Comparison of ENCODE assay signal across 8 mouse cellular contexts in the genomic region with DNA sequence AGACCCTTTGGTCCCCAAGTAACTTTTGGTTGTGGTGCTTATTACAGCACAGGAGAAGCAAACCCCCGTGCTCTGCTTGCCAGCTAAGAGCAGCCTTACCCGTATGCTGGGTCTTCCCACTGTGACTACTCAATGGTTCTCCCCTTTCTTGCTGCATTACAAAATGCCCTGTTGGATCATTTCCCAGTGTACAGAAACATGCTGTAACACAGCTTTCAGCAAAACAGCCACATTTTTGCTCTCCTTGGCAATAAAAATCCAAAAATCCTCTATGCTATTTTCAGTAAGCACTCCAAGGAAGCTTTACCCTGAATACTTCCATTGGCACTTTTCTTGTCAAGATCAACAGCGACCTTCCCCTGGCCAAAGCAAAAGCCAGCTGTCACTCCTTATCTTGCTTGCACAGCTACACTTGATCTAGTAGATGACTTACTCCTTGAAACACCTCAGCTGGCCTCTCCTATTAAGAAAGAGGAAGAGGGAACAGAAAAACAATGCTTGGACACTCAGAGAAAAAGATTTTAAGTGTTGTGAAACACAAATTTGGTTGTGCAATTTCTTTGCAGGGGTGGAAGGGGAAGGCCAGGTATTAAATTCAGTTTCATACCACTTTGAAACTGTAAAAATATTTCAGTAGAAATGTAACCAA. TPM values are rescaled to one million over a fixed set of nuclear protein-coding genes. Genes with fewer than 3 reads are reported as not detected.
DNase-seq lines count a peak whose midpoint lies in the region; ATAC-seq lines count a peak whose summit lies in the region.

No protein-coding gene starts in this region.

- DNase-seq in neural tube, embryonic 10.5 days (ENCODE audit: extremely low spot score, low spot score) = no peak
- no peak for DNase-seq in embryonic facial prominence, embryonic 10.5 days (ENCODE audit: low spot score)
- peak; percentile 21 for DNase-seq in skeletal muscle tissue, adult 2 months (ENCODE audit: low read depth, low spot score)
- no peak for DNase-seq in thymus, postnatal 0 days (ENCODE audit: low spot score)
- DNase-seq in gastrocnemius, postnatal 36 days = no peak

- peaks cover 13% of the 10 kb centered on the region for H3K36me3 ChIP-seq in neural tube, embryonic 12.5 days
- H3K36me3 ChIP-seq in embryonic facial prominence, embryonic 10.5 days (replicated peaks) = peaks cover 23% of the 10 kb centered on the region
- peaks cover 14% of the 10 kb centered on the region for H3K36me3 ChIP-seq in hindbrain, embryonic 13.5 days
- peaks cover 9% of the 10 kb centered on the region for H3K36me3 ChIP-seq in liver, embryonic 16.5 days (ENCODE audit: control insufficient read depth, insufficient read depth)

- H3K9me3 ChIP-seq in neural tube, embryonic 12.5 days = no peaks in the 10 kb centered on the region
- no peaks in the 10 kb centered on the region for H3K9me3 ChIP-seq in embryonic facial prominence, embryonic 10.5 days
- no peaks in the 10 kb centered on the region for H3K9me3 ChIP-seq in hindbrain, embryonic 13.5 days
- H3K9me3 ChIP-seq in liver, embryonic 16.5 days (replicated peaks; ENCODE audit: control insufficient read depth, low read length) = no peaks in the 10 kb centered on the region

- no peak overlapping the region for H3K9ac ChIP-seq in neural tube, embryonic 12.5 days
- H3K9ac ChIP-seq in hindbrain, embryonic 13.5 days = peak overlapping the region; percentile 31
- peak overlapping the region; percentile 59 for H3K9ac ChIP-seq in liver, embryonic 16.5 days (ENCODE audit: low read depth, low read length)

- peaks cover 18% of the 10 kb centered on the region for H3K4me1 ChIP-seq in neural tube, embryonic 12.5 days
- peaks cover 25% of the 10 kb centered on the region for H3K4me1 ChIP-seq in embryonic facial prominence, embryonic 10.5 days
- H3K4me1 ChIP-seq in hindbrain, embryonic 13.5 days (replicated peaks) = peaks cover 24% of the 10 kb centered on the region
- peaks cover 44% of the 10 kb centered on the region for H3K4me1 ChIP-seq in liver, embryonic 16.5 days (ENCODE audit: control insufficient read depth, low read depth, low read length)

- H3K27me3 ChIP-seq in neural tube, embryonic 12.5 days (replicated peaks) = no peaks in the 10 kb centered on the region
- H3K27me3 ChIP-seq in embryonic facial prominence, embryonic 10.5 days (replicated peaks; ENCODE audit: low read depth, poor library complexity, severe bottlenecking) = no peaks in the 10 kb centered on the region
- H3K27me3 ChIP-seq in hindbrain, embryonic 13.5 days = no peaks in the 10 kb centered on the region
- H3K27me3 ChIP-seq in liver, embryonic 16.5 days (ENCODE audit: control insufficient read depth, insufficient read depth, low read depth, low read length) = no peaks in the 10 kb centered on the region

- no peak for ATAC-seq in neural tube, embryonic 12.5 days (ENCODE audit: low FRiP score, low read depth)
- no peak for ATAC-seq in hindbrain, embryonic 13.5 days (ENCODE audit: low FRiP score)
- ATAC-seq in liver, embryonic 16.5 days (ENCODE audit: low read depth) = peak; percentile 50

- peak overlapping the region; percentile 34 for H3K4me2 ChIP-seq in neural tube, embryonic 12.5 days (replicated peaks)
- H3K4me2 ChIP-seq in hindbrain, embryonic 13.5 days = peak overlapping the region; percentile 60
- H3K4me2 ChIP-seq in liver, embryonic 16.5 days (ENCODE audit: low read depth, low read length) = peak overlapping the region; percentile 89

- 82% methylated on average over 3 of the region's 3 CpGs for WGBS in neural tube, embryonic 12.5 days
- WGBS in embryonic facial prominence, embryonic 10.5 days = 78% methylated on average over 3 of the region's 3 CpGs
- WGBS in hindbrain, embryonic 13.5 days = 75% methylated on average over 3 of the region's 3 CpGs
- WGBS in liver, embryonic 16.5 days (ENCODE audit: insufficient replicate concordance) = 17% methylated on average over 3 of the region's 3 CpGs

- intact Hi-C loops in gastrocnemius, postnatal 36 days (cut with DNase I) = loop anchor here (10.0 kb wide), 1 partner anchor 154 kb away; no protein-coding TSS in a partner anchor

- no peak overlapping the region for H3K27ac ChIP-seq in neural tube, embryonic 12.5 days
- H3K27ac ChIP-seq in embryonic facial prominence, embryonic 10.5 days (replicated peaks) = no peak overlapping the region; the same call in 1 of the 2 replicates
- H3K27ac ChIP-seq in hindbrain, embryonic 13.5 days = no peak overlapping the region
- peak overlapping the region; percentile 99 for H3K27ac ChIP-seq in liver, embryonic 16.5 days (ENCODE audit: low read length)

- no peak overlapping the region for H3K4me3 ChIP-seq in neural tube, embryonic 12.5 days
- H3K4me3 ChIP-seq in embryonic facial prominence, embryonic 10.5 days = 0 out of 2 replicates have a peak overlapping the region, but pooled peaks have one; percentile 18
- H3K4me3 ChIP-seq in hindbrain, embryonic 13.5 days = peak overlapping the region; percentile 12
- H3K4me3 ChIP-seq in liver, embryonic 16.5 days (ENCODE audit: low read depth, low read length) = peak overlapping the region; percentile 81

RNA-seq across cellular contexts. Expression of gene Rchy1, which starts 2.1 kb away (rescaled TPM):
- 70.6 and 78.8 TPM in 2 replicates for polyA plus RNA-seq in neural tube, embryonic 12.5 days (2016; fragmentation: Nextera tagmentation; extraction: Ambion mirVana)
- 55.8 and 55.9 TPM in 2 replicates for polyA plus RNA-seq in embryonic facial prominence, embryonic 10.5 days (2016; fragmentation: Nextera tagmentation; extraction: Ambion mirVana)
- 81.6 and 84.4 TPM in 2 replicates for polyA plus RNA-seq in hindbrain, embryonic 13.5 days (2015; fragmentation: Nextera tagmentation; extraction: Ambion mirVana)
- polyA plus RNA-seq in liver, embryonic 16.5 days (2015; fragmentation: Nextera tagmentation; extraction: Ambion mirVana) = 29.1 and 29.3 TPM in 2 replicates
- 71.5 and 100 TPM in 2 replicates for polyA plus RNA-seq in thymus, postnatal 0 days (2015; fragmentation: Nextera tagmentation; extraction: Ambion mirVana)
- total RNA-seq in gastrocnemius, postnatal 36 days (2021) = 10 to 100 TPM; 21.7 to 26.0 TPM

RNA-seq across cellular contexts. Expression of gene Odaph, which starts 26.5 kb away (rescaled TPM):
- polyA plus RNA-seq in neural tube, embryonic 12.5 days (2016; fragmentation: Nextera tagmentation; extraction: Ambion mirVana) = not detected in 2 replicates
- polyA plus RNA-seq in embryonic facial prominence, embryonic 10.5 days (2016; fragmentation: Nextera tagmentation; extraction: Ambion mirVana) = not detected in 2 replicates
- polyA plus RNA-seq in hindbrain, embryonic 13.5 days (2015; fragmentation: Nextera tagmentation; extraction: Ambion mirVana) = 0.36 TPM in 1 of 2 replicates, not detected in the other
- polyA plus RNA-seq in liver, embryonic 16.5 days (2015; fragmentation: Nextera tagmentation; extraction: Ambion mirVana) = not detected in 2 replicates
- polyA plus RNA-seq in thymus, postnatal 0 days (2015; fragmentation: Nextera tagmentation; extraction: Ambion mirVana) = not detected in 2 replicates
- not detected for total RNA-seq in gastrocnemius, postnatal 36 days (2021)

Comparison
In these comparisons a context has a peak if more than half of its experiments do, and no peak if none do; other contexts are left out.
1. H3K4me2 ChIP-seq: peak in every context shown above with its lines; median percentile 89 in liver, embryonic 16.5 days; 60 in hindbrain, embryonic 13.5 days; 34 in neural tube, embryonic 12.5 days.